Mouse (Mus musculus): ENCODE data around the gene Pim1.

Pim1 gene

GRCm38 (mm10) chr17:29528568-29529187, 38.1 kb downstream of the Pim1 start:
- peak; percentile 54 for DNase-seq (ENCODE audit: low read depth, low spot score)

GRCm38 (mm10) chr17:29530508-29530907, 40.0 kb downstream of the Pim1 start:
- DNase-seq (ENCODE audit: low read depth, low spot score), result peak; percentile 67

- peak; percentile 81 for DNase-seq (ENCODE audit: low read depth, low spot score)
Observed at GRCm38 (mm10) chr17:29531278-29531677, 40.7 kb downstream of the Pim1 start.

- DNase-seq (ENCODE audit: low read depth, low spot score), result no peak
Observed at GRCm38 (mm10) chr17:29531757-29532384, 41.3 kb downstream of the Pim1 start.

GRCm38 (mm10) chr17:29533866-29534265, 43.3 kb downstream of the Pim1 start:
- no peak for DNase-seq (ENCODE audit: low read depth, low spot score)

GRCm38 (mm10) chr17:29540426-29540825, 49.9 kb downstream of the Pim1 start:
- DNase-seq (ENCODE audit: low read depth, low spot score), result no peak

- no peak for DNase-seq (ENCODE audit: low read depth, low spot score)
Observed at GRCm38 (mm10) chr17:29541419-29541818, 50.9 kb downstream of the Pim1 start.

- no peak for DNase-seq (ENCODE audit: low read depth, low spot score)
Observed at GRCm38 (mm10) chr17:29542831-29543690, 52.5 kb downstream of the Pim1 start.

GRCm38 (mm10) chr17:29544064-29544463, 53.5 kb downstream of the Pim1 start:
- no peak for DNase-seq (ENCODE audit: low read depth, low spot score)

- DNase-seq (ENCODE audit: low read depth, low spot score), result no peak
Observed at GRCm38 (mm10) chr17:29545241-29545640, 54.7 kb downstream of the Pim1 start.

Data from R1 (cell line).